Mouse (Mus musculus) urinary bladder, postnatal 10 days (tissue): ENCODE data around the gene Rexo2.
"Not testable (repeated sequence)": the region's sequence is repeated elsewhere in the genome, so short reads cannot be mapped to it uniquely, and the experiment has no call there.

Experiments
- DNase-seq: peaks from one replicate; pipeline ENCODE4 v3.0.0; 2022; ENCODE audit warnings: low spot score

Rexo2 gene

GRCm38 (mm10) chr9:48480411-48481213 lies at the start of gene Rexo2:
Rexo2 (minus strand) TSS chr9:48480623.
- DNase-seq = peak; percentile 73

GRCm38 (mm10) chr9:48526520-48526919 lies 46.1 kb upstream of the Rexo2 start:
- no peak for DNase-seq

GRCm38 (mm10) chr9:48525566-48525965 lies 45.1 kb upstream of the Rexo2 start:
- DNase-seq = no peak

GRCm38 (mm10) chr9:48520405-48520804 lies 40.0 kb upstream of the Rexo2 start:
- not testable (repeated sequence) for DNase-seq

- DNase-seq = no peak
Observed at GRCm38 (mm10) chr9:48517372-48518130, 37.1 kb upstream of the Rexo2 start.

- DNase-seq = no peak
Observed at GRCm38 (mm10) chr9:48516615-48517371, 36.4 kb upstream of the Rexo2 start.

- no peak for DNase-seq
Observed at GRCm38 (mm10) chr9:48515332-48515731, 34.9 kb upstream of the Rexo2 start.

GRCm38 (mm10) chr9:48510134-48510533 lies 29.7 kb upstream of the Rexo2 start:
- DNase-seq = no peak

- DNase-seq = no peak
Observed at GRCm38 (mm10) chr9:48504741-48505365, 24.4 kb upstream of the Rexo2 start.

- no peak for DNase-seq
Observed at GRCm38 (mm10) chr9:48503001-48503400, 22.6 kb upstream of the Rexo2 start.

- no peak for DNase-seq
Observed at GRCm38 (mm10) chr9:48501192-48501591, 20.8 kb upstream of the Rexo2 start.

- no peak for DNase-seq
Observed at GRCm38 (mm10) chr9:48495548-48495932, 15.1 kb upstream of the Rexo2 start.

- DNase-seq = peak; percentile 70
Observed at GRCm38 (mm10) chr9:48494817-48495547, 14.6 kb upstream of the Rexo2 start, which contains the start of the genes Rbm7 and Gm5617. Rbm7 (minus strand) TSS chr9:48495299. Gm5617 (plus strand) TSS chr9:48495442.

- no peak for DNase-seq
Observed at GRCm38 (mm10) chr9:48481214-48482134, 1.1 kb upstream of the Rexo2 start.

GRCm38 (mm10) chr9:48479838-48480410 lies 499 bp downstream of the Rexo2 start:
- no peak for DNase-seq

GRCm38 (mm10) chr9:48478808-48479207 lies 1.6 kb downstream of the Rexo2 start:
- DNase-seq = no peak

GRCm38 (mm10) chr9:48476236-48477165 lies 3.9 kb downstream of the Rexo2 start:
- DNase-seq = no peak

- no peak for DNase-seq
Observed at GRCm38 (mm10) chr9:48474367-48474766, 6.1 kb downstream of the Rexo2 start.

GRCm38 (mm10) chr9:48473131-48473530 lies 7.3 kb downstream of the Rexo2 start:
- no peak for DNase-seq
